Mouse (Mus musculus): ENCODE measurements around the gene Fbxo46.

- TF ChIP-seq CTCF (IDR thresholded peaks at IDR 0.05; ENCODE audit: low read depth), result no peak
- TF ChIP-seq EP300 (IDR thresholded peaks at IDR 0.05; ENCODE audit: low read depth), result no peak
These were observed 5.1 kb downstream of the Fbxo46 start for GRCm38 (mm10) chr7:19124713-19125112.
